Mouse (Mus musculus) lung, postnatal 25 days (tissue): Measurements from ENCODE around the gene Gbp5.

Source experiments
- DNase-seq: peaks from one replicate; pipeline ENCODE4 v3.0.0; 2022; ENCODE audit warnings: low spot score

Gbp5 gene

GRCm38 (mm10) chr3:142493536-142494061, at the start of gene Gbp5:
Gbp5 (plus strand) TSS chr3:142493978.
- peak; percentile 95 for DNase-seq

DNA sequence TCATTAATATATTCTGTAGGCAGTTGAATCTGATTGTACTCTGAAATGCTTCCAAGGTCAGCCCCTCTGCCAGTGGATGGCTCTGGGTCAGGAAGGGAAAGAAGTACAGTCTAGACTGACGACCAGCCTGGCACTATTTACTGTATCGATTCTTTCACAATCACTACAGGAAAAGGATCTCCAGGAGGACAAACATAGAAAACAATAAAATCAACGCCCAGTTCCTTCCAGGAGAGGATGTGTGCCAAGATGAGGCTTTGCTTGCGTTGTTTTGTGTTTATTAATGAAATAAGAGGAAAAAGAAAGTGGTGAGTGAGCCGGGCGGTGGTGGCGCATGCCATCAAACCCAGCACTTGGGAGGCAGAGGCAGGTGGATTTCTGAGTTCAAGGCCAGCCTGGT, 39.6 kb upstream of the Gbp5 start:
- peak; percentile 31 for DNase-seq

GRCm38 (mm10) chr3:142459241-142459640, 34.5 kb upstream of the Gbp5 start:
- no peak for DNase-seq

GRCm38 (mm10) chr3:142462764-142463751, 30.7 kb upstream of the Gbp5 start:
- no peak for DNase-seq

GRCm38 (mm10) chr3:142474349-142474983, 19.3 kb upstream of the Gbp5 start:
- peak; percentile 55 for DNase-seq

- peak; percentile 51 for DNase-seq
Observed at GRCm38 (mm10) chr3:142475913-142476312, 17.9 kb upstream of the Gbp5 start.

DNA sequence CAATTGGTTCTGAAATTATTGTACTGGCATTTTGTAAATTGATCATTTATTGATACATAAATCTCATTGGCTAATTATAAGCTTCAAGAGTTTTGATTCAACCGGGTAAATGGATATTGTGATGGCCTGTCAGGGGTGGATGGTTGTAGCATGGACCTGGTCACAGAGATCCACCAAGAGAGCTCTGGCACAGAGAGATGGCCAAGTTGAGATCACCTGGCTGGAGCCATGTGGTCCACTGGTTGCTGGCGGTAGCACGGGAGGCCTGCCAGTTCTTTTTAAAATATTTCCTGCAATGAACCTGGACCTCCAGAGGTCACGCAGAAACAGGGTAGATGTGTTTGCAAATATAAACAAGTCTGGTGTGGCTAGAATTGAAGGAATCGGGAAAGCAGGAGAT, 15.9 kb upstream of the Gbp5 start:
- DNase-seq: no peak

DNA sequence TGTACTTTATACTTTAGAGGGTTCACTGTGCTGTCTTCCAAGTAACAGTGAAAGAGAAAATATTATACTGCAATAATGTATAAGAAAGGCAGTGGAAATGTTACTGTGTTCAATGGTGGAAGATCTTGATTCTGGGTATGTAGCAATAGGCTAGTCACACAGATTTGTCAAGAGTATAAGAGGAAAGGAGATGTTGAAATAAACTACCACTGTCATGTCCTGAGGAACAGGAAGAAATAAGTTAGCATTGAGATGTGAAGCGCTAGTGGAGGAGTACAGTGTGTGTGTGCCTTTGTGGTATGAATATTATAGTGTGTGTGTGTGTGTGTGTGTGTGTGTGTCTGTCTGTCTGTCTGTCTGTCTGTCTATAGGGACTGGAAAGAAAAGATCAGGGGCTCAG, 15.4 kb upstream of the Gbp5 start:
- DNase-seq: no peak

- peak; percentile 86 for DNase-seq
Observed at GRCm38 (mm10) chr3:142490465-142490864, 3.3 kb upstream of the Gbp5 start.

GRCm38 (mm10) chr3:142495146-142495655, 1.4 kb downstream of the Gbp5 start:
- DNase-seq: no peak

- DNase-seq: peak; percentile 52
Observed at GRCm38 (mm10) chr3:142496113-142497101, 2.6 kb downstream of the Gbp5 start.

GRCm38 (mm10) chr3:142497123-142497841, 3.5 kb downstream of the Gbp5 start:
- no peak for DNase-seq

- DNase-seq: peak; percentile 18
Observed at GRCm38 (mm10) chr3:142498941-142499340, 5.2 kb downstream of the Gbp5 start.

- no peak for DNase-seq
Observed at GRCm38 (mm10) chr3:142528116-142528515, 34.3 kb downstream of the Gbp5 start.

DNA sequence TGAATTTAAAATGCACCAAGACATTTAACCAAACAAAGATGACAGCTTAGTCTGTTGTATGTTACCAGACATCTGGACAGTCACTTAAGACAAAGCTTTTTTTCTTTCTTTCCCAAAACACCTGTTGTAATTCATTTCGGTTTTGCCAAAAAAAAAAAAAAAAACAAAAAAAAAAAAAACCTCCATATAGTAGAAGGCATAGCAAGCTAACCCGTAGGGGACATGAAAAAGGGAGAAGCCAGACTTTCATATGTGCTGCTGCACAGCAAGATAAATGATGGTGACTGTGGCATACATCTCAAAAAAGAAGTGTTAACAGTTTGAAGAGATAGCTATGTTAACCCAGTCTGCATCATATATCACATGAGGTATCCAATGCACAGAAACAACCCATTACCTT, 35.8 kb downstream of the Gbp5 start:
- DNase-seq: no peak

- peak; percentile 79 for DNase-seq
Observed at GRCm38 (mm10) chr3:142530087-142530953, 36.5 kb downstream of the Gbp5 start, which contains the start of gene Gbp7. Gbp7 (plus strand) TSS chr3:142530342.

DNA sequence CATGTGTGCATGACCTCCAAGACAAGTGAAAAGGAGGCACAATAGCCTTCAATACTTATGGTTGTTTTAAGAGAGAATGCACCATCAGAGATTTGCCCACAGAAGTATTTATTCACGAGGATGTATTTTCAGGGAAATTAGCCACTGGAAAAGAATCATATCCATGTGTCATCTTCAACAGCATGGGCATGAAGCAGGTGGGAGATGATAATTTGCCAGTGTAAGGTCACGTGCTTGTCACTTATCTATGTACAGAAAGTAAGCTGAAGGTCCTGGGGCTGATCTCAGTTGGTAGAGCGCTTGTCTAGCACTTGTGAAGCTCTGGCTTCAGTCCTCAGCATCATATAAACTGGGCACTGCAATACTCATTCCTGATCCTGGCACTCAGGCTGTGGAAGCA, 37.8 kb downstream of the Gbp5 start:
- no peak for DNase-seq

DNA sequence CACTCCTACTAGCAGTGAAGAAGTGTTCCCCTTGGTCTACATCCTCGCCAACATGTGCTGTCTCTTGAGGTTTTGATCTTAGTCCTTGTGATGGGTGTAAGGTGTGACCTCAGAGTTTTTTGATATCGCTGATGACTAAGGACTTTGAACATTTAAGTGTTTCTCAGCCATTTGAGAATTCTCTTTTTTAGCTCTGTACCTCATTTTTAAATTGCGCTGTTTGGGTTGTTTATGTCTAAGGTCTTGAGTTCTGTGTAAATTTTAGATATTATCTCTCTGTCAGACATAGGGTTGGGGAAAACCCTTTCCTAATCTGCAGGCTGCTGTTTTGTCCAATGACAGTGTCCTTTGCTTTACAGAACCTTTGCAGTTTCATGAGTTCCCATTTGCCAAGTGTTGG, 39.4 kb downstream of the Gbp5 start:
- no peak for DNase-seq

GRCm38 (mm10) chr3:142535667-142536066, 41.9 kb downstream of the Gbp5 start:
- no peak for DNase-seq

DNA sequence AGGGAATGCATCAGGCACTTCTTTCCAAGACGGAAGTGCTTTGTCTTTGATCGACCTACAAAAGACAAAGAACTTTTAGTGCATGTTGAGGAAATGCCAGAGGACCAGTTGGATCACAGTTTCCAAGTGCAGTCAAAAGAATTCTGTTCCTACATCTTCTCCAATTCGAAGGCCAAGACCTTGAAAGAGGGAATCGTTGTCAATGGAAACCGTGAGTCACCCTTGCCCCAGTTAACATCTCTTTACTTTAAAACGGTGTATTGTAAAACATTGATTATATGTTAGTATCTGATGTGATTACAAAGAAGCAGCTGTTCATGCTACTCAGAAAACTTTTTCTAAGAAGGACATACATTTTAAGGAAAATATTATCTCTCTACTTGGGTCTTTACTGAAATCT, 47.6 kb downstream of the Gbp5 start:
- DNase-seq: no peak
